Mouse (Mus musculus): ENCODE data around the gene Safb. TPM values are rescaled to one million over a fixed set of nuclear protein-coding genes. Genes with fewer than 3 reads are reported as not detected.
A peak's percentile ranks its signal among the peaks of the same experiment; 100 is the strongest.

Gene Safb
- polyA plus RNA-seq, 1 experiment from 2014 or later, result 183 TPM

DNA sequence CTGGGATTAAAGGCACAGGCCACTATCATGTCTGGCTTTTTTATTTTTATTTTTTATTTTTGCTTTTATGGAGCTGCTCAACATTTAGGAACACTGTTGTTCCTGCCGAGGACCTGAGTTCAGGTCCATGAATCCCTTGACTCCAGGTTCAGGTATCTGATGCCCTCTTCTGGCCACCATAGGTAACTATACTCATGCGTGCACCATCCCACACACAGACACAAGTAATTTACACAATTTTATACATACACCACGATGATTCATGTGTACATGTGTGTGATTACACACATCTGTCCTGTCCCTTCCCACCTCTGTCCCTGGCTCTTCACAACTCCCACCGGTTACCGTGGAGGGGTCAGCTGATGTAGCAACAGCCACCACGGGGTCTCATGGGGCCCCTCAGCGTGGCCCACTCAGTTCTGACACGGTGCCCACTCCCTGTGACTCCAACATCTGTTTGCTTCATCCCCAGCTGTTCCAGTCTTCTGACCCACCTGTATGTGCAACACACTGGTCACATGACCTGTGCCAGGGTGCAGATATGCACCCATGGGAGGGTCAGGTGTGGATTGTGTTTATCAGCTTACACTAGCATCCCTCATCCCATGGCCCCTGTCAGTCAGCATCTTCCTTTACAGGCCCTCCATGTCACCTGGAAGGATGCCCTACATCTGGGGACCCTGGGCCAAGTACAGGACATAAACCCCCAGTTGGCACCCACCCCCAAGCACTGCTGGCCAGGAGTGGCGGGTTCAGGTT, 36.6 kb upstream of the Safb start:
- Histone ChIP-seq H3K4me1 (0 out of 2 replicates have a peak, but pooled peaks cover 8% of the 10 kb centered on the region), H3K36me3 (no peaks in the 10 kb centered on the region), H3K9me3 (replicated peaks) (no peaks in the 10 kb centered on the region), H3K27ac (no peak overlapping the region), H3K4me3 (no peak overlapping the region), H3K27me3 (ENCODE audit: low read depth, poor library complexity, severe bottlenecking) (no peaks in the 10 kb centered on the region)
- DNase-seq (ENCODE audit: low spot score), result peak; percentile 27
- 75% methylated on average over 9 of the region's 9 CpGs for WGBS

GRCm38 (mm10) chr17:56548605-56549105, 36.0 kb upstream of the Safb start:
- DNase-seq (ENCODE audit: low spot score), result peak; percentile 30
- 64% methylated on average over 4 of the region's 4 CpGs for WGBS
- H3K9me3 ChIP-seq (replicated peaks), result no peaks in the 10 kb centered on the region
- H3K27ac ChIP-seq, result no peak overlapping the region
- no peaks in the 10 kb centered on the region for H3K27me3 ChIP-seq (ENCODE audit: low read depth, poor library complexity, severe bottlenecking)
- 0 out of 2 replicates have a peak, but pooled peaks cover 8% of the 10 kb centered on the region for H3K4me1 ChIP-seq
- no peak overlapping the region for H3K4me3 ChIP-seq
- H3K36me3 ChIP-seq, result no peaks in the 10 kb centered on the region

DNA sequence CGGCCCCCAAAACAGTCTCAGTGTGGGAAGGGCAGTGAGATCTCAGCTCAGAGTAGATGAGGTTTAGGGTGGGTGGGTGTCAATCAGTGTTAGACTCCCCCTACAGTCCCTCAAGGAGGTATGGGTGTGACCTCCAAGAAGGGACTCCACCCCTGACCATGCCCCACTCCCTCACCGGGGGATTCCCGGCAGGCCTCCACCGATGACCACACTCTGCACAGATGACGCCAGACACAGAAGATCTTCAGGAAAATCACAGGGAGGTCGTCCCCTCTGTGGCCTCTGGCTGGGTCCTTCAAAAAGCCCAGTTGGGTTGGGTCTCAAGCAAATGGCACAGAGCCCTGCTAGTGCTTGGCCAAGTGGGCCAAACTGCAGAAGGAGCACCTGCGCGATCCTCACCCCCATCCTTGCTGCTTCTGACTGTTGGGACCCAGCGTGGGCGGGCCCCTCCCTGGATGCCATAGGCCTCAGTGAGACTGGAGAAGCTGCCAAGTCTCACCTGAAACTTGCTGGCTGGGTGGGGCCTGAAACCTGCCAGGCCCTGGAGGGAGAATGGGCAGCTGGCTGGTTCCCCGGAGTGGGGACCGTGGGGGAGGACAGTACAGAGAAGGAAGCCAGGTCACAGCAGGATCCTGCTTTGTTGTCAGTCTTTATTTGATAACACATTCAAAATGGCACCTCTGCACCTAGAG, 33.7 kb upstream of the Safb start:
- no peak overlapping the region for H3K4me3 ChIP-seq
- 0 out of 2 replicates have a peak, but pooled peaks cover 8% of the 10 kb centered on the region for H3K4me1 ChIP-seq
- no peaks in the 10 kb centered on the region for H3K27me3 ChIP-seq (ENCODE audit: low read depth, poor library complexity, severe bottlenecking)
- DNase-seq (ENCODE audit: low spot score), result peak; percentile 28
- H3K9me3 ChIP-seq (replicated peaks), result no peaks in the 10 kb centered on the region
- no peaks in the 10 kb centered on the region for H3K36me3 ChIP-seq
- WGBS, result 78% methylated on average over 12 of the region's 12 CpGs
- no peak overlapping the region for H3K27ac ChIP-seq

DNA sequence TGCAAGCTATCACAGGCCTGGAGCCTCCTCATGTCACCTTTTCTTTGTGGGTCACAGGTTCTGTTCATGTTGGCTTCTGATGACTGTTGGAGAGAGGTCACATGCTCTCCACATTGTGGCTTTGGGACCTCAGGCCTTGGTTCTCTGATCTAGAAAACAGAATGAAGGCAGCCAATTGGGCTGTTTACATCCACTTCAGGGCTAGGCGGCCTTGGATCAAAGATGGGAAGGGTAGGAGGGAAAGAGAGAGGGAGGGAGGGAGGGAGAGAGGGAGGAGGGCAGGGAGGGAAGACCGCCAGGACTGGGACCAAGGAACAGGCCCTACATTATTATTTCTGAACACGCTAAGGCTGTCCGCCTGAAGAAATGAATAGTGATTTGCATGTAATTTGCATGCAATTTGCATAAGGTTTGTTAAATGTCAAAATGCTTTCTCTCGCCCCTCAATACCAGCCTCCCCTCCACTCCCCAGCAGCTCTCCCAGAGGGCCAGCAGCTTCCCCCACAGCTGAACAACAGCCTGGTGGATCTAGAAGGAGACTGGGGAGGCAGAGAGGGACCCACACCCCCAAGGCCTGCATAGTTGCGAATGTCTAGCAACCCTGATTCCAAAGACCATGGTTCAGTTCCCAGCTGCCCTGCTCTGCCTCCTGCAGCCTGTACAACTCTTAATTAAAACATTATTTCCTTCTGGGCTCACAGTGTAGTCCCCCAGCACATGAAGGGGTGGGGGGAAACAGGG, 32.6 kb upstream of the Safb start:
- no peak overlapping the region for H3K4me3 ChIP-seq
- H3K4me1 ChIP-seq, result 0 out of 2 replicates have a peak, but pooled peaks cover 8% of the 10 kb centered on the region
- no peaks in the 10 kb centered on the region for H3K9me3 ChIP-seq (replicated peaks)
- H3K27ac ChIP-seq, result no peak overlapping the region
- no peaks in the 10 kb centered on the region for H3K36me3 ChIP-seq
- DNase-seq (ENCODE audit: low spot score), result no peak
- no peaks in the 10 kb centered on the region for H3K27me3 ChIP-seq (ENCODE audit: low read depth, poor library complexity, severe bottlenecking)
- WGBS, result 66% methylated on average over 6 of the region's 6 CpGs

DNA sequence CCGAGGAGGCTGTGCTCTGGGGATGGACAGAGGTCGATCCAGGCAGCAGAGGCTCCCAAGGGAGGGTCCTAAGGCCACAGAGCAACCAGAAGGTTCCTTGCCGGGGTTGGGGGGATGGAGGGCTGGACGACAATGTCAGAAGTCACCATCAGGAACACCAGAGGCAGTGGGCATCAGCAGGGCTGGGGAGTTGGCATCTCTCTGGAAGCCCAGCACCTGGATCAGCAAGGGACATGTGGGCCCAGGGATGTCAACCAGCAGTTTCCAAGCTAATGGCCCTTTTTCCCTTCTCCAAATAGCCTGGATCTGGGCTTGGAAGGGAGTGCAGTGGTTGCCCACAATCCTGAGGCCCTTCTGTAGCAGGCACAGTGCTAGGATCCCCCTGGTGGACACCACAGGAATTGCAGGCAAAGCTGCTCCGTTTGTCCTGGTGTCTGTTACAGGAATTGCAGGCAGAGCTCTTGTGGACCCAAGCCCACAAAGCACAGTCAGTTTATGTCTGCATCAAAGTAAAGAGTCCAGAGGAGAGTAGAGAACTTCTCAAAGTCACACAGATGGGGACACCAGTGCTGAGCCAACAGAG, 31.8 kb upstream of the Safb start:
- no peaks in the 10 kb centered on the region for H3K36me3 ChIP-seq
- 61% methylated on average over 5 of the region's 5 CpGs for WGBS
- no peak overlapping the region for H3K4me3 ChIP-seq
- peak; percentile 88 for DNase-seq (ENCODE audit: low spot score)
- H3K27ac ChIP-seq, result no peak overlapping the region
- no peaks in the 10 kb centered on the region for H3K9me3 ChIP-seq (replicated peaks)
- 0 out of 2 replicates have a peak, but pooled peaks cover 5% of the 10 kb centered on the region for H3K4me1 ChIP-seq
- H3K27me3 ChIP-seq (ENCODE audit: low read depth, poor library complexity, severe bottlenecking), result no peaks in the 10 kb centered on the region

GRCm38 (mm10) chr17:56554122-56554551, 30.5 kb upstream of the Safb start, which contains the start of gene Gm20219:
Gm20219 (minus strand) TSS chr17:56554387.
- peak within 1 kb of the TSS; percentile 16; the same call in 1 of the 2 replicates for H3K27ac ChIP-seq

GRCm38 (mm10) chr17:56558448-56558847, 26.2 kb upstream of the Safb start:
- Histone ChIP-seq H3K27ac (no peak overlapping the region), H3K4me1 (no peaks in the 10 kb centered on the region), H3K27me3 (ENCODE audit: low read depth, poor library complexity, severe bottlenecking) (no peaks in the 10 kb centered on the region), H3K36me3 (peaks cover 36% of the 10 kb centered on the region), H3K4me3 (no peak overlapping the region), H3K9me3 (replicated peaks) (no peaks in the 10 kb centered on the region)
- 20% methylated on average over 3 of the region's 3 CpGs for WGBS
- DNase-seq (ENCODE audit: low spot score), result peak; percentile 77

More at GRCm38 (mm10) chr17:56554122-56554551, 30.5 kb upstream of the Safb start, which contains the start of gene Gm20219:
- 71% methylated on average over 20 of the region's 20 CpGs for WGBS
- Histone ChIP-seq H3K9me3 (replicated peaks) (no peaks in the 10 kb centered on the region), H3K27me3 (ENCODE audit: low read depth, poor library complexity, severe bottlenecking) (no peaks in the 10 kb centered on the region), H3K4me1 (no peaks in the 10 kb centered on the region), H3K4me3 (peak within 1 kb of the TSS; percentile 4; the same call in 1 of the 2 replicates), H3K36me3 (no peaks in the 10 kb centered on the region)
- DNase-seq (ENCODE audit: low spot score), result no peak

DNA sequence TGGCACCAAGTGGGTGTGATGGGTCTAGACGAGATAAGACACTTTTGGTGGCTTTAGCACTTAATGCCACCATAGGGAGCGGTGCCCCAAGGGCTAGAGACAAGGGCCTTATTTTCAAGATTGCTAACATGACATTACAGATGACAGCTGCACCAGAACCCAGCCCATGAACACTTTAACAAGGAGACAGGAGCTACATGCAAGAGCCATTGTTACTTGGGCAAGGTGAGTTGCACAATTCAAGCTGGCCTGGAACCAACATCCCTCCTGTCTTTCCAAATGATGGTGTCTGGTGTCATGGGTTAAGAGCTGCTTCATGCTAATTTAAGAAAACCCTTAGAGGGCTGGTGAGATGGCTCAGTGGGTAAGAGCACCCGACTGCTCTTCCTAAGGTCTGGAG, 25.2 kb upstream of the Safb start:
- Histone ChIP-seq H3K4me3 (no peak overlapping the region), H3K4me1 (no peaks in the 10 kb centered on the region), H3K9me3 (replicated peaks) (no peaks in the 10 kb centered on the region), H3K36me3 (peaks cover 45% of the 10 kb centered on the region), H3K27me3 (ENCODE audit: low read depth, poor library complexity, severe bottlenecking) (no peaks in the 10 kb centered on the region), H3K27ac (no peak overlapping the region)
- no peak for DNase-seq (ENCODE audit: low spot score)
- 78% methylated on average over 3 of the region's 3 CpGs for WGBS

GRCm38 (mm10) chr17:56560131-56560530, 24.5 kb upstream of the Safb start:
- no peaks in the 10 kb centered on the region for H3K9me3 ChIP-seq (replicated peaks)
- no peaks in the 10 kb centered on the region for H3K4me1 ChIP-seq
- no peak overlapping the region for H3K27ac ChIP-seq
- H3K4me3 ChIP-seq, result no peak overlapping the region
- no peak for DNase-seq (ENCODE audit: low spot score)
- 78% methylated on average over 1 of the region's 1 CpGs for WGBS
- H3K36me3 ChIP-seq, result peaks cover 53% of the 10 kb centered on the region
- H3K27me3 ChIP-seq (ENCODE audit: low read depth, poor library complexity, severe bottlenecking), result no peaks in the 10 kb centered on the region

GRCm38 (mm10) chr17:56561866-56562265, 22.8 kb upstream of the Safb start:
- H3K27ac ChIP-seq, result no peak overlapping the region
- no peaks in the 10 kb centered on the region for H3K27me3 ChIP-seq (ENCODE audit: low read depth, poor library complexity, severe bottlenecking)
- H3K9me3 ChIP-seq (replicated peaks), result no peaks in the 10 kb centered on the region
- peaks cover 70% of the 10 kb centered on the region for H3K36me3 ChIP-seq
- no peak overlapping the region for H3K4me3 ChIP-seq
- no peak for DNase-seq (ENCODE audit: low spot score)
- no peaks in the 10 kb centered on the region for H3K4me1 ChIP-seq
- WGBS, result 96% methylated on average over 2 of the region's 2 CpGs

- Histone ChIP-seq H3K27me3 (ENCODE audit: low read depth, poor library complexity, severe bottlenecking) (no peaks in the 10 kb centered on the region), H3K4me1 (no peaks in the 10 kb centered on the region), H3K27ac (no peak overlapping the region), H3K36me3 (peaks cover 100% of the 10 kb centered on the region), H3K4me3 (no peak overlapping the region), H3K9me3 (replicated peaks) (no peaks in the 10 kb centered on the region)
- 94% methylated on average over 29 of the region's 29 CpGs for WGBS
- DNase-seq (ENCODE audit: low spot score), result no peak
Measured at GRCm38 (mm10) chr17:56566293-56566692, 18.3 kb upstream of the Safb start.

DNA sequence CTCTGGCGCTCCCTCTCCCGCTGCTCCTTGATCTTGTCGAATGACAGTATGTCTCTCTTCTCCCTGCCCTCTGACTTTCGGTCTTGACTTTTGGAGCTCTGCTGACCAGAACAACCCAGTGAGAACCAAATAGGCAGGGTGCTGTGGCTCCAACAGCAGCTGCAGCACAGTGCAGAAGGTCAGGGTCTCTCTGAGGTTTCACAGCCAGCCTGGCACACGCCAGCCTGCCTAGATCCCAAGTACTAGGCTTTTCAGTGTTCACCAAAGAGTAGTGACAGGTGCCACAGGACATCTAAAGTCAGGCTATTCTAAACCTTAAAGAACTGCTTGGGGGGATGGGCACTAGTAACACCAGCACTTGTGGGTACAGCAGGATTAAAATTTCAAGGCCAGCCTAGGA, 17.7 kb upstream of the Safb start:
- H3K27ac ChIP-seq, result no peak overlapping the region
- 90% methylated on average over 5 of the region's 5 CpGs for WGBS
- no peak overlapping the region for H3K4me3 ChIP-seq
- H3K4me1 ChIP-seq, result no peaks in the 10 kb centered on the region
- H3K27me3 ChIP-seq (ENCODE audit: low read depth, poor library complexity, severe bottlenecking), result no peaks in the 10 kb centered on the region
- H3K36me3 ChIP-seq, result peaks cover 100% of the 10 kb centered on the region
- no peaks in the 10 kb centered on the region for H3K9me3 ChIP-seq (replicated peaks)
- no peak for DNase-seq (ENCODE audit: low spot score)

Data from limb, embryonic 10.5 days (tissue).